Mouse (Mus musculus): ENCODE data around the gene Tra2a. TPM values are rescaled to one million over a fixed set of nuclear protein-coding genes. Genes with fewer than 3 reads are reported as not detected.

Tra2a gene
- polyA plus RNA-seq, 2 experiments: 16.1 to 61.4 TPM

- WGBS (ENCODE audit: insufficient replicate concordance): 25% methylated on average over 14 of the region's 14 CpGs
- DNase-seq (ENCODE audit: low read depth in 3 of 3, low spot score in 3 of 3): no peak
- Histone ChIP-seq H3K27me3 (ENCODE audit: control insufficient read depth, insufficient read depth, low read length) (no peaks in the 10 kb centered on the region), H3K4me1 (replicated peaks; ENCODE audit: control insufficient read depth in 2 of 2, insufficient read depth in 2 of 2, low read length in 1 of 2) (peaks cover 21 to 36% of the 10 kb centered on the region in 2 experiments), H3K4me2 (ENCODE audit: low read depth) (peak overlapping the region; percentile 46), H3K9ac (replicated peaks) (no peak overlapping the region), H3K4me3 (ENCODE audit: insufficient read depth in 1 of 2, low read depth in 2 of 2, low read length in 2 of 2) (peak overlapping the region; percentile 13 to 14; a peak in 2 of 4 replicates), H3K27ac (no peak overlapping the region; the same call in 1 of the 2 replicates), H3K9me3 (ENCODE audit: control insufficient read depth, low read length) (no peaks in the 10 kb centered on the region), H3K36me3 (replicated peaks; ENCODE audit: control insufficient read depth, insufficient read depth, low read depth) (peaks cover 5% of the 10 kb centered on the region)
- peak; percentile 8; the same call in 1 of the 2 replicates for ATAC-seq (ENCODE audit: insufficient read depth)
- no peak for TF ChIP-seq EP300 (IDR thresholded peaks at IDR 0.05; ENCODE audit: low read depth)
Observed at GRCm38 (mm10) chr6:49209881-49210854, 53.7 kb downstream of the Tra2a start.

GRCm38 (mm10) chr6:49208935-49209334 is 54.9 kb downstream of the Tra2a start:
- Histone ChIP-seq H3K4me2 (ENCODE audit: low read depth) (peak overlapping the region; percentile 53), H3K4me1 (replicated peaks; ENCODE audit: control insufficient read depth in 2 of 2, insufficient read depth in 2 of 2, low read length in 1 of 2) (peaks cover 21 to 36% of the 10 kb centered on the region in 2 experiments), H3K27ac (no peak overlapping the region), H3K9me3 (ENCODE audit: control insufficient read depth, low read length) (no peaks in the 10 kb centered on the region), H3K36me3 (replicated peaks; ENCODE audit: control insufficient read depth, insufficient read depth, low read depth) (peaks cover 8% of the 10 kb centered on the region), H3K27me3 (ENCODE audit: control insufficient read depth, insufficient read depth, low read length) (no peaks in the 10 kb centered on the region), H3K9ac (replicated peaks) (peak overlapping the region; percentile 9; the same call in 1 of the 2 replicates), H3K4me3 (ENCODE audit: insufficient read depth in 1 of 2, low read depth in 2 of 2, low read length in 2 of 2) (peak overlapping the region in 1 of 2 experiments; percentile 27; a peak in 2 of 4 replicates)
- 57% methylated on average over 5 of the region's 5 CpGs for WGBS (ENCODE audit: insufficient replicate concordance)
- DNase-seq (ENCODE audit: low read depth in 3 of 3, low spot score in 3 of 3) (no peak), ATAC-seq (ENCODE audit: insufficient read depth) (peak; percentile 79)
- TF ChIP-seq EP300 (IDR thresholded peaks at IDR 0.05; ENCODE audit: low read depth) (peak; percentile 61), CTCF (IDR thresholded peaks at IDR 0.05; ENCODE audit: low read depth) (no peak)

- peak overlapping the region; percentile 9; the same call in 1 of the 2 replicates for H3K9ac ChIP-seq (replicated peaks)
- peak overlapping the region; percentile 37 for H3K27ac ChIP-seq
- peaks cover 8% of the 10 kb centered on the region for H3K36me3 ChIP-seq (replicated peaks; ENCODE audit: control insufficient read depth, insufficient read depth, low read depth)
- DNase-seq (ENCODE audit: low read depth in 3 of 3, low spot score in 3 of 3): no peak
- ATAC-seq (ENCODE audit: insufficient read depth): no peak
- 27% methylated on average over 8 of the region's 8 CpGs for WGBS (ENCODE audit: insufficient replicate concordance)
- peaks cover 21 to 36% of the 10 kb centered on the region in 2 experiments for H3K4me1 ChIP-seq (replicated peaks; ENCODE audit: control insufficient read depth in 2 of 2, insufficient read depth in 2 of 2, low read length in 1 of 2)
- H3K27me3 ChIP-seq (ENCODE audit: control insufficient read depth, insufficient read depth, low read length): no peaks in the 10 kb centered on the region
- peak overlapping the region; percentile 21 to 27; a peak in 3 of 4 replicates for H3K4me3 ChIP-seq (ENCODE audit: insufficient read depth in 1 of 2, low read depth in 2 of 2, low read length in 2 of 2)
- no peaks in the 10 kb centered on the region for H3K9me3 ChIP-seq (ENCODE audit: control insufficient read depth, low read length)
- no peak for TF ChIP-seq EP300 (IDR thresholded peaks at IDR 0.05; ENCODE audit: low read depth)
- peak; percentile 27; the same call in 1 of the 2 replicates for TF ChIP-seq CTCF (IDR thresholded peaks at IDR 0.05; ENCODE audit: low read depth)
- H3K4me2 ChIP-seq (ENCODE audit: low read depth): peak overlapping the region; percentile 53
Observed at GRCm38 (mm10) chr6:49208297-49208930, 55.4 kb downstream of the Tra2a start.

- TF ChIP-seq EP300 (IDR thresholded peaks at IDR 0.05; ENCODE audit: low read depth) (no peak), CTCF (IDR thresholded peaks at IDR 0.05; ENCODE audit: low read depth) (no peak)
- Histone ChIP-seq H3K4me3 (ENCODE audit: insufficient read depth in 1 of 2, low read depth in 2 of 2, low read length in 2 of 2) (no peak overlapping the region), H3K27ac (no peak overlapping the region), H3K4me2 (ENCODE audit: low read depth) (no peak overlapping the region), H3K9ac (replicated peaks) (no peak overlapping the region), H3K27me3 (ENCODE audit: control insufficient read depth, insufficient read depth, low read length) (no peaks in the 10 kb centered on the region), H3K9me3 (ENCODE audit: control insufficient read depth, low read length) (no peaks in the 10 kb centered on the region), H3K4me1 (replicated peaks; ENCODE audit: control insufficient read depth in 2 of 2, insufficient read depth in 2 of 2, low read length in 1 of 2) (peaks cover 16 to 26% of the 10 kb centered on the region in 2 experiments), H3K36me3 (replicated peaks; ENCODE audit: control insufficient read depth, insufficient read depth, low read depth) (peaks cover 8% of the 10 kb centered on the region)
- DNase-seq (ENCODE audit: low read depth in 3 of 3, low spot score in 3 of 3) (no peak), ATAC-seq (ENCODE audit: insufficient read depth) (no peak)
- WGBS (ENCODE audit: insufficient replicate concordance): 83% methylated on average over 1 of the region's 1 CpGs
Observed at GRCm38 (mm10) chr6:49206416-49206815, 57.4 kb downstream of the Tra2a start.

- WGBS (ENCODE audit: insufficient replicate concordance): 86% methylated on average over 10 of the region's 10 CpGs
- Histone ChIP-seq H3K36me3 (replicated peaks; ENCODE audit: control insufficient read depth, insufficient read depth, low read depth) (no peaks in the 10 kb centered on the region), H3K9me3 (ENCODE audit: control insufficient read depth, low read length) (no peaks in the 10 kb centered on the region), H3K27me3 (ENCODE audit: control insufficient read depth, insufficient read depth, low read length) (no peaks in the 10 kb centered on the region), H3K4me1 (replicated peaks; ENCODE audit: control insufficient read depth in 2 of 2, insufficient read depth in 2 of 2, low read length in 1 of 2) (no peaks in the 10 kb centered on the region), H3K27ac (no peak overlapping the region), H3K9ac (replicated peaks) (no peak overlapping the region), H3K4me3 (ENCODE audit: insufficient read depth in 1 of 2, low read depth in 2 of 2, low read length in 2 of 2) (no peak overlapping the region), H3K4me2 (ENCODE audit: low read depth) (no peak overlapping the region)
- DNase-seq (ENCODE audit: low read depth in 3 of 3, low spot score in 3 of 3): no peak
- TF ChIP-seq EP300 (IDR thresholded peaks at IDR 0.05; ENCODE audit: low read depth) (no peak), CTCF (IDR thresholded peaks at IDR 0.05; ENCODE audit: low read depth) (no peak)
- no peak for ATAC-seq (ENCODE audit: insufficient read depth)
Observed at GRCm38 (mm10) chr6:49195188-49195587, 68.6 kb downstream of the Tra2a start.
